ENCODE assay signal across 8 mouse cellular contexts in the genomic region with DNA sequence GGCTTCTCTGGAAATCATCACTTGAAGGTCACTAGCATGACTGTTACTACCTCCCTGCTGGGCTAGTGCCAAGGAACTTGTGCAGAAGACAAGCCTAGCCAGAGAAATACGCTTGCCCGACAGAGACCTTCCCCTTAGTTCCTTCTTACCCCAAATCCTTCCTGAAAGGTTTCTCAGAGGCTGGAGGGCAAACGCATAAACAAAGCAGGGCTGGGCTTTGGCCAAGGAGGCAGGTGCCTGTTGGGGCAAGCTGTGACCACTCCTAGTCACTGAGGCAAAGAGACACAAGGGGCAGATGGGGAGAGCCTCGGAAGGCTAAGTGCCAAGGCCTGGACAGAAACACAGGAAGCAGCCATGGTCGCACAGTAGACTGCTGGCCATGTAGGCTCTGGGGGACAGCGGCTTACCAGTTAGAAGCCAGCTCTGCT. TPM values are rescaled to one million over a fixed set of nuclear protein-coding genes. Genes with fewer than 3 reads are reported as not detected.
DNase-seq lines count a peak whose midpoint lies in the region.

No protein-coding gene starts in this region.

- intact Hi-C loops in gastrocnemius, postnatal 36 days (cut with DNase I): no loop called here

- H3K27ac ChIP-seq in forebrain, embryonic 10.5 days: no peak overlapping the region

- WGBS in forebrain, embryonic 10.5 days: 85% methylated on average over 6 of the region's 6 CpGs

- DNase-seq in gastrocnemius, adult 18-20 months (ENCODE audit: low spot score): peak; percentile 10
- DNase-seq in gastrocnemius, postnatal 36 days: no peak
- peak; percentile 40 for DNase-seq in MN1 (ENCODE audit: low spot score)
- peak; percentile 92 for DNase-seq in cerebellum, postnatal 14 days
- DNase-seq in heart, postnatal 4 days: peak; percentile 54
- DNase-seq in skeletal muscle tissue, adult 2 months (ENCODE audit: low read depth, low spot score): peak; percentile 21
- no peak for DNase-seq in layer of hippocampus, postnatal 14 days (ENCODE audit: low spot score in 2 of 2)
- DNase-seq in forebrain, embryonic 10.5 days (ENCODE audit: extremely low spot score, low spot score): no peak

- H3K4me3 ChIP-seq in forebrain, embryonic 10.5 days: no peak overlapping the region

- H3K27me3 ChIP-seq in forebrain, embryonic 10.5 days (ENCODE audit: poor library complexity, severe bottlenecking): no peaks in the 10 kb centered on the region

- H3K36me3 ChIP-seq in forebrain, embryonic 10.5 days (replicated peaks): peaks cover 36% of the 10 kb centered on the region

- H3K4me1 ChIP-seq in forebrain, embryonic 10.5 days: peaks cover 9% of the 10 kb centered on the region

- no peaks in the 10 kb centered on the region for H3K9me3 ChIP-seq in forebrain, embryonic 10.5 days

RNA-seq across cellular contexts. Expression of a gene that starts 37.7 kb away (rescaled TPM):
- 10 to 100 TPM; 28.9 to 32.8 TPM for total RNA-seq in gastrocnemius, adult 18-20 months (2021)
- total RNA-seq in gastrocnemius, postnatal 36 days (2021): 10 to 100 TPM; 30.6 to 32.0 TPM
- total RNA-seq in heart, postnatal 4 days (2021): 10 to 100 TPM; 77.6 to 81.1 TPM
- total RNA-seq in layer of hippocampus, postnatal 14 days (2021): 10 to 100 TPM; 85.4 to 85.6 TPM
- polyA plus RNA-seq in forebrain, embryonic 10.5 days (2016; fragmentation: Nextera tagmentation; extraction: Ambion mirVana): 172 and 176 TPM in 2 replicates

Comparison
In these comparisons a context has a peak if more than half of its experiments do, and no peak if none do; other contexts are left out.
1. DNase-seq: peak in gastrocnemius, adult 18-20 months (single experiment), MN1 (single experiment), cerebellum, postnatal 14 days (2 of 2), heart, postnatal 4 days (single experiment) and skeletal muscle tissue, adult 2 months (single experiment); none in gastrocnemius, postnatal 36 days (0 of 2), layer of hippocampus, postnatal 14 days (0 of 2) and forebrain, embryonic 10.5 days (single experiment).